Mouse (Mus musculus): ENCODE results near the gene Hlf. TPM values are rescaled to one million over a fixed set of nuclear protein-coding genes. Genes with fewer than 3 reads are reported as not detected.

Gene Hlf
- total RNA-seq, 1 experiment = 1.4 TPM

DNA sequence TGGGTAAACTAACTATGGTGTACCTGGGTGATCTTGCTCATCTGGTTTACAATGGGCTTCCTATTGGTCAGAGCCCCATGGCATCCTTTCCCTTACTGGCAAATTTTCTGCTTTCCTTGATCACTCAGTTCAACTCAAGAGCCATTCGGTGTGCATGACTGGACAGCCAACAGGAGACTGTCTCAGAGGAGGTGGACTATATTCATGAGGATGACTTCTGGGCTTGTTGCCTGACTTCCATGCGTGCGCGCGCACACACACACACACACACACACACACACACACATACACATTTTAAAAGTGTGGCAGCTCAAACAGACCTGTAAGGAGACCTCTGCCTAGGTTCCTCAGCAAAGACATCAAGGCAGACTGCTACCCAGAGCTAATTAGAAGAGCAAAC is 12.7 kb downstream of the Hlf start:
- no peak overlapping the region for H3K9ac ChIP-seq (ENCODE audit: insufficient read depth, low read depth, low read length, poor library complexity, severe bottlenecking)
- DNase-seq (ENCODE audit: low read depth, low spot score) = no peak
- no peak for TF ChIP-seq MAFK (IDR thresholded peaks at IDR 0.05; ENCODE audit: insufficient read depth, low read depth, low read length)
- no peak for TF ChIP-seq ZNF384 (IDR thresholded peaks at IDR 0.05; ENCODE audit: low read depth, low read length)
- TF ChIP-seq ZC3H11A (IDR thresholded peaks at IDR 0.05; ENCODE audit: borderline replicate concordance, low read depth, low read length) = no peak
- no peak for TF ChIP-seq CHD2 (IDR thresholded peaks at IDR 0.05; ENCODE audit: low read depth, low read length)
- TF ChIP-seq HCFC1 (IDR thresholded peaks at IDR 0.05; ENCODE audit: borderline replicate concordance, insufficient read depth, low read length) = no peak
- no peaks in the 10 kb centered on the region for H3K9me3 ChIP-seq (ENCODE audit: control insufficient read depth, insufficient read depth, low read depth, low read length)
- no peaks in the 10 kb centered on the region for H3K36me3 ChIP-seq (ENCODE audit: control insufficient read depth, insufficient read depth, low read length, poor library complexity, severe bottlenecking)
- H3K27ac ChIP-seq (ENCODE audit: insufficient read depth, low read depth, low read length, poor library complexity, severe bottlenecking) = no peak overlapping the region
- in situ Hi-C loops (cut with MboI; ENCODE audit: low sequenced_read_pairs in 2 of 2, unreplicated experiment in 2 of 2) = no loop called here
- no peaks in the 10 kb centered on the region for H3K4me1 ChIP-seq (ENCODE audit: control insufficient read depth in 2 of 2, insufficient read depth in 2 of 2, low read length in 2 of 2, poor library complexity in 1 of 2)
- no peak overlapping the region for H3K4me3 ChIP-seq (ENCODE audit: insufficient read depth in 1 of 2, low read depth in 1 of 2, low read length in 2 of 2, poor library complexity in 1 of 2, severe bottlenecking in 1 of 2)

DNA sequence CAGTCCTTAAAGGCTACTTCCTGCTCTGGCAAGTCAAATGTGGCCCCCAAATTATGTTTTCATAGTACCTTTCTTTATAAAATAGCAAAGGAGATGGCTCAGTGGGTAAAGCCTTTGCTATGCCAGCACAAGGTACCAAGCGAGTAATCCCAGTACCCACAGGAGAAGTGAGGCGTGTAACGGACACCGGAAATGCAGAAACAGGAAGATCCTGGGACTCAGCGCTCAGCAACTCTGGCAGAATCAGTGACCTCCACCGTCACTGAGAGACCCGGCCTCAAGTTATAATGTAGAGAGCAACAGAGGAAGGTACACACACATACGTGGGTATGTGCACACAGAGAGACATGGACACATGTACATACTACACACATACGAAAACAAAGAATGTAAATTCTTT is 14.3 kb downstream of the Hlf start:
- H3K4me1 ChIP-seq (ENCODE audit: control insufficient read depth in 2 of 2, insufficient read depth in 2 of 2, low read length in 2 of 2, poor library complexity in 1 of 2) = no peaks in the 10 kb centered on the region
- in situ Hi-C loops (cut with MboI; ENCODE audit: low sequenced_read_pairs in 2 of 2, unreplicated experiment in 2 of 2) = no loop called here
- TF ChIP-seq ZC3H11A (IDR thresholded peaks at IDR 0.05; ENCODE audit: borderline replicate concordance, low read depth, low read length) = no peak
- TF ChIP-seq CHD2 (IDR thresholded peaks at IDR 0.05; ENCODE audit: low read depth, low read length) = no peak
- no peak for TF ChIP-seq HCFC1 (IDR thresholded peaks at IDR 0.05; ENCODE audit: borderline replicate concordance, insufficient read depth, low read length)
- TF ChIP-seq ZNF384 (IDR thresholded peaks at IDR 0.05; ENCODE audit: low read depth, low read length) = no peak
- no peak for TF ChIP-seq MAFK (IDR thresholded peaks at IDR 0.05; ENCODE audit: insufficient read depth, low read depth, low read length)
- no peak for DNase-seq (ENCODE audit: low read depth, low spot score)
- H3K27ac ChIP-seq (ENCODE audit: insufficient read depth, low read depth, low read length, poor library complexity, severe bottlenecking) = no peak overlapping the region
- no peaks in the 10 kb centered on the region for H3K9me3 ChIP-seq (ENCODE audit: control insufficient read depth, insufficient read depth, low read depth, low read length)
- no peak overlapping the region for H3K4me3 ChIP-seq (ENCODE audit: insufficient read depth in 1 of 2, low read depth in 1 of 2, low read length in 2 of 2, poor library complexity in 1 of 2, severe bottlenecking in 1 of 2)
- H3K36me3 ChIP-seq (ENCODE audit: control insufficient read depth, insufficient read depth, low read length, poor library complexity, severe bottlenecking) = no peaks in the 10 kb centered on the region
- H3K9ac ChIP-seq (ENCODE audit: insufficient read depth, low read depth, low read length, poor library complexity, severe bottlenecking) = no peak overlapping the region

- no peak overlapping the region for H3K9ac ChIP-seq (ENCODE audit: insufficient read depth, low read depth, low read length, poor library complexity, severe bottlenecking)
- H3K4me1 ChIP-seq (ENCODE audit: control insufficient read depth in 2 of 2, insufficient read depth in 2 of 2, low read length in 2 of 2, poor library complexity in 1 of 2) = no peaks in the 10 kb centered on the region
- no peak overlapping the region for H3K27ac ChIP-seq (ENCODE audit: insufficient read depth, low read depth, low read length, poor library complexity, severe bottlenecking)
- H3K4me3 ChIP-seq (ENCODE audit: insufficient read depth in 1 of 2, low read depth in 1 of 2, low read length in 2 of 2, poor library complexity in 1 of 2, severe bottlenecking in 1 of 2) = no peak overlapping the region
- H3K36me3 ChIP-seq (ENCODE audit: control insufficient read depth, insufficient read depth, low read length, poor library complexity, severe bottlenecking) = no peaks in the 10 kb centered on the region
- H3K9me3 ChIP-seq (ENCODE audit: control insufficient read depth, insufficient read depth, low read depth, low read length) = no peaks in the 10 kb centered on the region
- no peak for DNase-seq (ENCODE audit: low read depth, low spot score)
- TF ChIP-seq HCFC1 (IDR thresholded peaks at IDR 0.05; ENCODE audit: borderline replicate concordance, insufficient read depth, low read length) = no peak
- no peak for TF ChIP-seq CHD2 (IDR thresholded peaks at IDR 0.05; ENCODE audit: low read depth, low read length)
- no peak for TF ChIP-seq ZNF384 (IDR thresholded peaks at IDR 0.05; ENCODE audit: low read depth, low read length)
- no peak for TF ChIP-seq MAFK (IDR thresholded peaks at IDR 0.05; ENCODE audit: insufficient read depth, low read depth, low read length)
- TF ChIP-seq ZC3H11A (IDR thresholded peaks at IDR 0.05; ENCODE audit: borderline replicate concordance, low read depth, low read length) = no peak
- in situ Hi-C loops (cut with MboI; ENCODE audit: low sequenced_read_pairs in 2 of 2, unreplicated experiment in 2 of 2) = no loop called here
Observed at GRCm38 (mm10) chr11:90371470-90372100, 19.1 kb downstream of the Hlf start.

DNA sequence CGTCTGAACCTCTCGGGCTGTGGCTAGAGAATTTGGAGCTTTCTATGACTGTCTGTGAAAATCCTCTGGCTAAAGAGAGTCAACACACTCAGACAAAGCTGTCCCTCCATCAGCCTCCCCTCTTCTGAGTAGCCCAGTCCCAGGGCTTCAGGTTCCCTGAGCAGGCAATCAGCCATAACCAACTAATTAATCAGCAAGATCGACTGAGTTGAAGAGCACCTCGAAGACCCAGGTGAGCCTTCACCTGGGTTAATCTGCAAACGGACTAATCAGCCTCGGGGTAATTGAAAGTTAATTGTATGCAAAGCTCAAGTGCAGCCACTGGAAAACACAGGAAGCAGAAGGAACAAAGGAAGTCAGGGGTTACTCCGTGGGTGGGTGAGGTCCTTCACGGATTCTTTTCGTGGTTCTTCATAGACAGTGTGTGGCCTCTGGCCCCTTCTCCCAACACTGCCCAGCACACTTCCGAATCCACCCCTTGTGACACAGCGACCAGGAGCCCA is 19.9 kb downstream of the Hlf start:
- no peak for DNase-seq (ENCODE audit: low read depth, low spot score)
- Histone ChIP-seq H3K4me3 (ENCODE audit: insufficient read depth in 1 of 2, low read depth in 1 of 2, low read length in 2 of 2, poor library complexity in 1 of 2, severe bottlenecking in 1 of 2) (no peak overlapping the region), H3K36me3 (ENCODE audit: control insufficient read depth, insufficient read depth, low read length, poor library complexity, severe bottlenecking) (no peaks in the 10 kb centered on the region), H3K9ac (ENCODE audit: insufficient read depth, low read depth, low read length, poor library complexity, severe bottlenecking) (no peak overlapping the region), H3K9me3 (ENCODE audit: control insufficient read depth, insufficient read depth, low read depth, low read length) (no peaks in the 10 kb centered on the region), H3K27ac (ENCODE audit: insufficient read depth, low read depth, low read length, poor library complexity, severe bottlenecking) (no peak overlapping the region), H3K4me1 (ENCODE audit: control insufficient read depth in 2 of 2, insufficient read depth in 2 of 2, low read length in 2 of 2, poor library complexity in 1 of 2) (no peaks in the 10 kb centered on the region)
- no peak for TF ChIP-seq ZNF384 (IDR thresholded peaks at IDR 0.05; ENCODE audit: low read depth, low read length)
- TF ChIP-seq HCFC1 (IDR thresholded peaks at IDR 0.05; ENCODE audit: borderline replicate concordance, insufficient read depth, low read length) = no peak
- in situ Hi-C loops (cut with MboI; ENCODE audit: low sequenced_read_pairs in 2 of 2, unreplicated experiment in 2 of 2) = no loop called here

GRCm38 (mm10) chr11:90370367-90370766 is 20.3 kb downstream of the Hlf start:
- no peak overlapping the region for H3K9ac ChIP-seq (ENCODE audit: insufficient read depth, low read depth, low read length, poor library complexity, severe bottlenecking)
- no peak for DNase-seq (ENCODE audit: low read depth, low spot score)
- in situ Hi-C loops (cut with MboI; ENCODE audit: low sequenced_read_pairs in 2 of 2, unreplicated experiment in 2 of 2) = no loop called here

More at GRCm38 (mm10) chr11:90370367-90370766, 20.3 kb downstream of the Hlf start:
- H3K9me3 ChIP-seq (ENCODE audit: control insufficient read depth, insufficient read depth, low read depth, low read length) = no peaks in the 10 kb centered on the region
- H3K4me3 ChIP-seq (ENCODE audit: insufficient read depth in 1 of 2, low read depth in 1 of 2, low read length in 2 of 2, poor library complexity in 1 of 2, severe bottlenecking in 1 of 2) = no peak overlapping the region
- TF ChIP-seq ZC3H11A (IDR thresholded peaks at IDR 0.05; ENCODE audit: borderline replicate concordance, low read depth, low read length) = no peak
- TF ChIP-seq MAFK (IDR thresholded peaks at IDR 0.05; ENCODE audit: insufficient read depth, low read depth, low read length) = no peak
- TF ChIP-seq ZNF384 (IDR thresholded peaks at IDR 0.05; ENCODE audit: low read depth, low read length) = no peak
- TF ChIP-seq HCFC1 (IDR thresholded peaks at IDR 0.05; ENCODE audit: borderline replicate concordance, insufficient read depth, low read length) = no peak
- no peak for TF ChIP-seq CHD2 (IDR thresholded peaks at IDR 0.05; ENCODE audit: low read depth, low read length)
- H3K36me3 ChIP-seq (ENCODE audit: control insufficient read depth, insufficient read depth, low read length, poor library complexity, severe bottlenecking) = no peaks in the 10 kb centered on the region
- no peak overlapping the region for H3K27ac ChIP-seq (ENCODE audit: insufficient read depth, low read depth, low read length, poor library complexity, severe bottlenecking)
- H3K4me1 ChIP-seq (ENCODE audit: control insufficient read depth in 2 of 2, insufficient read depth in 2 of 2, low read length in 2 of 2, poor library complexity in 1 of 2) = no peaks in the 10 kb centered on the region
